Mouse (Mus musculus) duodenum, adult 2 months (tissue): ENCODE data around the gene 6820408C15Rik. TPM values are rescaled to one million over a fixed set of nuclear protein-coding genes. Genes with fewer than 3 reads are reported as not detected.

Experiments
- polyA plus RNA-seq: library from polyadenylated mRNA; depleted of rRNA; stranded (reverse); fragments of >200 nt; gene quantifications from 2 replicates; pipeline ENCODE4 v1.2.3, GENCODE M21; 2012; ENCODE audit warnings: low replicate concordance; rRNA removed

6820408C15Rik gene
- polyA plus RNA-seq, result not detected in 2 replicates

DNA sequence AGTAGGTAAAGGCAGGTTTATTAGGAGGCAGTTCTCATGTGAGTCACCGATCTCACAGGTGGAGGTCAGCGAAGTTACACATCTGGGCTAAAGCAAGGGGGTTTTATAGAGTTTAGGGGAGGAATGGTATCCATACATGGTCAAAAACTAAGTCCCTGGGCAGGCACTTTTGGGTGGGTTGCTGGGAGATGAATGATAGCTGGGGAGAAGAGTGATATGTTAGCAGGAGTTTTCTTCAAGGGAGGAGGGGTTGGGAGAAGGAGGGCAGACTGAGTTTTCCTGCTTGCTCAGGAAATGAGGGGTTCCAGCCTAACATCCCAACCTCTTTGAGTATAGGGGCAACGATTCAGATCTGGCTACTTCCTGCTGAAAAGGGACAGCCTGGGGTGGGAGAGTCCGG lies at the start of gene 6820408C15Rik:
TSS of gene 6820408C15Rik (plus strand) at position 301 of the 400 bp plus-strand sequence.

DNA sequence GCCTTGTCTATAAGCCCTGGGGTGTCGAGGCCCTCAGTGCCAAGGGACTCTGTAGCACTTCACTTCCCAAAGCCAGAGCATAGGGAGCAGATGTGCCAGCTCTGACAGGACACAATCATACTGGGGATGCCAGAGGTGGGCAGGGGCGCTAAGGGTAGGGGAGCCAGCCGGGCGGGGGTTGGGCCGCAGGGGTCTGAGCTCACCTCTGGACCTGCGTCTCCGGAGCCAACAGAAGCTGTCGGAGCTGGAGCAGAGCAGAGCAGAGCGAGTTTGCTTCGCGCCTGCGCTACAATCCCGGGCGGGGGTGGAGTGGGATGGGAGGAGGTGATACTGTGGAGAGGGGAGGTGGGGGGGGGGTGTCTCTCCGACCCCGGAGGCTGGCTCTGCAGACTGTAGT lies 39.0 kb upstream of the 6820408C15Rik start, which contains the start of gene Nrsn2:
TSS of gene Nrsn2 (minus strand) at position 294 of the 397 bp plus-strand sequence.

GRCm38 (mm10) chr2:152397680-152398435 lies 17.5 kb upstream of the 6820408C15Rik start, which contains the start of gene Sox12:
Gene Sox12, minus strand, starts transcription at chr2:152398063.

DNA sequence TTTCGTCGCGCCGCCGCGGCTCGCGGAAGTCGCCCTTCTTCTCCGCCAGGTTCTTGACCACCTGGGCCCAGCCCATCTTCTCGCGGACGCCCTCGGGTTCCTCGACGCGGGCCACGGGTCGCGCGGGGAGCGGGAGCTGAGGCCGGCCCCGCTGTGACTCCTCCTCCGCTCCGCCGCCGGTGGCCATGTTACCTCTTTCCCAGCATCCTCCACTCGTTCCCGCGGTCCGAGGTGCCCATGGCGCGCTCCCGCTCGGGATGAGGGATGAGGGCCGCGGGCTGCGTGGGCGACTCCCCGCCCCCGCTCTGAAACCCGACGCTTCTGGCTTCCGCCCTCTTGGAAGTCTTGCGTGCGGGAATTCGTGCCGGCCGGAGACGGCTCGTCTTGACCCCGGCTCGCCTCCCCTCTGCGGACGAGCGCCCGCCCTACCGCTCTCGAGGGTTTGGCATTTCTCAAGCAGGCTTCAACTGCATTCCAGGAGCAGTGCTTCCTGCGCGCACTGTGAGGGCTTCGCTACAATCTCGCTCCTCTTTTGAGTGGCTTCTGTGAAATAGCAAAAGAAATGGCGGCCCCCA lies 709 bp upstream of the 6820408C15Rik start, which contains the start of gene Zcchc3:
TSS of gene Zcchc3 (minus strand) at position 437 of the 575 bp plus-strand sequence.

DNA sequence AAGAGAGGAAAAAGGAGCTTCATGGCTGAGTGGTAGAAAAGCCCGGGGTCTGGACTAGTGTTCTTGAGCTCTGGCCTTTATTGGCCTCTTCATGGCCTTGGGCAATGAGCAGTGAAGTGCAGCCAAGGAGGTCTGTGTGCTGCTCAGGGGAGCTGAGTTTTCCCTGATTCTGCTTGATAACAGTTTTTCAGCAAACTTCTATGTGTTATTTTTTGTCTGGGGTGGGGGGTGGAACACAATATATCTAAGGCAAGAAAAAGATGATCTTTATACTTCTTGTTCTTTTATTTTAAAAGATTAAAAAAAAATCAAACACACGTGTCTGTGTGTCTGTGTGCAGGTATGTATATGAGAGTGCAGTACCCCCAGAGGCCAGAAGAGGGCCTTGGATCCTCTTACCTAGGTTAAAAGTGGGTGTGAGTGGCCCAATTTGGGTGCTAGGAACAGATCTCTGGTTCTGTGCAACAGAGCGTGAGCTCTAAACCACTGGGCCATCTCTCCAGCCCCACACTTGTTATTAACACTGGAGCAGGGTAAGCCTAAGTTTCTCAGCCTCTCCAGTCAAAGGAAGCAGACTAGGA lies 49.3 kb downstream of the 6820408C15Rik start, which contains the start of gene Defb23:
TSS of gene Defb23 (minus strand) at position 51 of the 581 bp plus-strand sequence.

GRCm38 (mm10) chr2:152476763-152477162 lies 61.4 kb downstream of the 6820408C15Rik start, which contains the start of gene Defb20:
Gene Defb20, plus strand, starts transcription at chr2:152477063.

DNA sequence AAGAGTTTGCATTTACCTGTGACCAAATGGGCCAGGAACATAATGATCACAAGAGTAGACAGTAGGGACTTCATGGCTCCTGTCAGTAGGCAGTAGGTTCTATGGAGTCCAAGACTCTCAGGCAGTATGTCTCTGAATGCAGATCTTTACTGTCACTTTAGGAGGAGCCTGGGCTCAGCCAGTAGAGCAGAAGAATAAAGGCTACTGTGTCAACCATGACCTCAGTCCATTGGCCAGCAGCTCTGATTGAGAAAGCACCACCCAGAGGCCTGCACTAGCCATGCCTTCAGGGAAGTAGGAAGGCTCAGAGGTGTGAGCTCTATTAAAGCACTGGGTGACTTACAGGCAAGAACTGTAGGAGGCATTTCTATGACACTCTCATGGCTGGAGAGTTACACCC lies 74.7 kb downstream of the 6820408C15Rik start, which contains the start of gene Defb22:
TSS of gene Defb22 (minus strand) at position 101 of the 400 bp plus-strand sequence.

Other genes starting within 250 kb of the 6820408C15Rik start
- 5.1 and 9.3 TPM in 2 replicates for gene Csnk2a1, start 188.7 kb upstream of the 6820408C15Rik start, polyA plus RNA-seq
- 29.8 and 43.3 TPM in 2 replicates for gene Tbc1d20, start 121.8 kb upstream of the 6820408C15Rik start, polyA plus RNA-seq
- 178 and 279 TPM in 2 replicates for gene Rbck1, start 82.9 kb upstream of the 6820408C15Rik start, polyA plus RNA-seq
- 4.9 and 33.5 TPM in 2 replicates for gene Trib3, start 71.6 kb upstream of the 6820408C15Rik start, polyA plus RNA-seq
- gene Nrsn2, start 38.9 kb upstream of the 6820408C15Rik start, polyA plus RNA-seq, result 0.57 and 0.86 TPM in 2 replicates
- gene Sox12, start 17.5 kb upstream of the 6820408C15Rik start, polyA plus RNA-seq, result 3.0 and 3.3 TPM in 2 replicates
- 0.54 and 0.89 TPM in 2 replicates for gene Zcchc3, start 560 bp upstream of the 6820408C15Rik start, polyA plus RNA-seq
- not detected in 2 replicates for gene Defb23, start 49.0 kb downstream of the 6820408C15Rik start, polyA plus RNA-seq
- not detected in 2 replicates for gene Defb20, start 61.5 kb downstream of the 6820408C15Rik start, polyA plus RNA-seq
- not detected in 2 replicates for gene Defb22, start 74.6 kb downstream of the 6820408C15Rik start, polyA plus RNA-seq
- not detected in 2 replicates for gene Defb26, start 96.1 kb downstream of the 6820408C15Rik start, polyA plus RNA-seq
- gene Defb28, start 102.7 kb downstream of the 6820408C15Rik start, polyA plus RNA-seq, result not detected in 2 replicates
- not detected in 2 replicates for gene Defb29, start 124.5 kb downstream of the 6820408C15Rik start, polyA plus RNA-seq
- gene Gm17416, start 153.8 kb downstream of the 6820408C15Rik start, polyA plus RNA-seq, result not detected in 2 replicates
- not detected in 2 replicates for gene Defb21, start 157.2 kb downstream of the 6820408C15Rik start, polyA plus RNA-seq
- gene Defb19, start 164.7 kb downstream of the 6820408C15Rik start, polyA plus RNA-seq, result not detected in 2 replicates
- not detected in 2 replicates for gene Defb45, start 183.8 kb downstream of the 6820408C15Rik start, polyA plus RNA-seq
- gene Defb36, start 188.7 kb downstream of the 6820408C15Rik start, polyA plus RNA-seq, result not detected in 2 replicates
- gene Defb25, start 207.5 kb downstream of the 6820408C15Rik start, polyA plus RNA-seq, result not detected in 2 replicates
- gene Rem1, start 211.4 kb downstream of the 6820408C15Rik start, polyA plus RNA-seq, result 4.0 and 4.4 TPM in 2 replicates